Mouse (Mus musculus) megakaryocyte, embryonic 14.5 days (primary cell): ENCODE data around the gene Pgam1.
"Not testable (repeated sequence)": the region's sequence is repeated elsewhere in the genome, so short reads cannot be mapped to it uniquely, and the experiment has no call there.

ENCODE experiments used
- FLI1 ChIP-seq: IDR thresholded peaks from 2 replicates; pipeline ENCODE4 v1.6.1; 2012; ENCODE audit warnings: low read length, inconsistent platforms, mixed read lengths
- GATA1 ChIP-seq: IDR thresholded peaks from 3 replicates; pipeline ENCODE4 v1.6.1; 2012; ENCODE audit warnings: mixed read lengths, low read length, inconsistent platforms, borderline replicate concordance

DNA sequence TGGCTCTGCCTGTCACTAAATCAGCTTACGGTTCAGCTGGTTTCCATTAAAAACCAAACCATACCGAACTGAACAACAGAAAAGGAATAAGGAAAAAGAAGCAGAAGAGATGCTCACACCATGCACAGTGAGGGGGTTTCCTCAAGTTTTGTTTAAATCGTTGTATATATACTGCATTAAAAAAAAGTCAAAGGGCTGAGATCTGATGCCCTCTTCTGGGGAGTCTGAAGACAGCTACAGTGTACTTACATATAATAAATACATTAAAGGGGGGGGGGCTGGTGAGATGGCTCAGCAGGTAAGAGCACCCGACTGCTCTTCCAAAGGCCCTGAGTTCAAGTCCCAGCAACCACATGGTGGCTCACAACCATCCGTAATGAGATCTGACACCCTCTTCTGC lies 41.8 kb upstream of the Pgam1 start:
- TF ChIP-seq GATA1, FLI1: not testable (repeated sequence)
